Mouse (Mus musculus): ENCODE results near the gene Ube2m. TPM values are rescaled to one million over a fixed set of nuclear protein-coding genes. Genes with fewer than 3 reads are reported as not detected.

The Ube2m gene
- total and polyA plus RNA-seq, 3 experiments = 134 to 272 (median 244) TPM

DNA sequence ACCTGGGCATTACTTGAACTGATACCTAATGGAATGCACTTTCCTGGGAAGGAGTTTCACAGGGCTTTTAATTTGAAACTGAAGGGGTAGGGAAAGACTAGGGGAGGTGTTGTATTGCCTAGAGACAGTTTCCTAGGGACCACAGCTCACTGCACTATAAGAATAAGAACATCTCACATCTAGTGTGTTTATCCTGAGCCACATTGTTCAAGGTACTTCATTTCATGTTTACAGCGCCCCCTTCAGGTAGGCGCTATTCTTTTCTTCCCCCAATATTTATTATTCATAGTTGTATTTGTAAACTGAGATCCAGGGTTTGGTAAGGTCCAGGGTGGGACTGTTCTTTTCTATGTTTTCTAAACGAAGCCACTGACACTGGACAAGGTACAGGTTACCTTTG lies 45.9 kb downstream of the Ube2m start:
- DNase-seq (ENCODE audit: extremely low read depth) = peak; percentile 68
- dilution Hi-C loops (cut with MboI; ENCODE audit: extremely low pct_ligation_motif_present, extremely low pct_unique_long_range_greater_than_20kb, low sequenced_read_pairs) = no loop called here

DNA sequence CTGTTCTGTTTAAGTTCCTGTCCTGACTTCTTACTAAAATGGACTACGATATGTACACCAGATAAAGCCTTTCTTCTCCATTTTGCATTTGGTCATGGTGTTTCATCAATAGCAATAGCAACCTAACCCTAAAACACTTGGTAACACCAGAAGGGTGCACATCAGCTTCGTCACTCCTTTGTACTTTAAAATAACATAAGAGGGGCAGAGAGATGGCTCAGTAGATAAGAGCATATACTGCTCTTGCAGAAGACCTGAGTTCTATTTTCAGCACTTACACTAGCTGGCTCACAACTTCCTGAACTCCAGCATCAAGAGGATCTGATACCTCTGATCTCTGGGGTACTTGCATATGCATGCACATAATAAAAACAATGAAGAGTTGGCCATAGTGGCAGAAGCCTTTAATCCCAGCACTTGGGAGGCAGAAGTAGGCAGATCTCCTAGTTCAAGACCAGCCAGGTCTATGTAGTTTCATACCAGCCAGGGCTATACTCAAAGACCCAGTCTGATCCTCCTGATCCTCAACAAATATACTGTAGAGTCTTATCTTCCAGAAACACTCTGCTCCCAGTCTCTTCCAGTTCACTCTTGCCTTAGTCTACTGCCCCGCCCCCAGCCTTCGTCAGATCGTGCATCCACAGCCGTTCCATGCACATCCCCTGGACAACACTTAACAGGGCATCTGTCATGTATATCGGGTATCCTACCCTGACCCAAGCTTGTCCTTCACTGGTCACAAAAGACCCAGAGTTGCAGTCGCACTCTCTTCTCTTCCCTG lies 50.5 kb downstream of the Ube2m start:
- Histone ChIP-seq H3K4me3 (replicated peaks in 1 of 3; ENCODE audit: low read depth in 2 of 3, low read length in 2 of 3, poor library complexity in 1 of 3) (no peak overlapping the region), H3K4me2 (ENCODE audit: insufficient read depth, low read depth, poor library complexity, severe bottlenecking) (no peak overlapping the region), H3K9me3 (replicated peaks; ENCODE audit: low read length) (no peaks in the 10 kb centered on the region), H3K27me3 (replicated peaks) (no peaks in the 10 kb centered on the region), H3K27ac (ENCODE audit: insufficient read depth, low read depth) (no peak overlapping the region), H3K79me2 (replicated peaks; ENCODE audit: control insufficient read depth, extremely low read depth, insufficient read depth, poor library complexity, severe bottlenecking) (no peaks in the 10 kb centered on the region), H3K36me3 (replicated peaks in 1 of 2; ENCODE audit: control insufficient read depth in 1 of 2, insufficient read depth in 1 of 2, low read length in 1 of 2) (peaks cover 1 to 25% of the 10 kb centered on the region in 2 experiments), H3K4me1 (ENCODE audit: control insufficient read depth in 1 of 2, insufficient read depth in 2 of 2) (peaks cover 0 to 12% of the 10 kb centered on the region in 2 experiments; a peak in 2 of 4 replicates), H3K9ac (ENCODE audit: insufficient read depth, low read depth) (no peak overlapping the region)
- no peak for DNase-seq (ENCODE audit: extremely low read depth)
- in situ Hi-C loops (cut with MboI; ENCODE audit: low pct_ligation_motif_present, low pct_unique_long_range_greater_than_20kb, low sequenced_read_pairs) (loop anchor here (10.0 kb wide), 1 partner anchor 63 kb away; the partner anchor contains the start of genes Rnf225 and Rps5), dilution Hi-C loops (cut with MboI; ENCODE audit: extremely low pct_ligation_motif_present, extremely low pct_unique_long_range_greater_than_20kb, low sequenced_read_pairs) (no loop called here)
- TF ChIP-seq IRF4 (IDR thresholded peaks at IDR 0.05; ENCODE audit: low read depth, low read length) = no peak
- no peak for TF ChIP-seq ETS1 (conservative IDR thresholded peaks at IDR 0.05; ENCODE audit: low read depth, low read length)
- no peak for TF ChIP-seq SMC3 (IDR thresholded peaks at IDR 0.05; ENCODE audit: low read depth, low read length)
- TF ChIP-seq ZMIZ1 (IDR thresholded peaks at IDR 0.05; ENCODE audit: low read depth, low read length) = no peak
- TF ChIP-seq JUND (conservative IDR thresholded peaks at IDR 0.05; ENCODE audit: low read depth, low read length) = no peak
- TF ChIP-seq ELF1 (IDR thresholded peaks at IDR 0.05; ENCODE audit: low read depth, low read length) = no peak
- TF ChIP-seq BHLHE40 (IDR thresholded peaks at IDR 0.05; ENCODE audit: low read depth, low read length) = no peak
- no peak for TF ChIP-seq HCFC1 (IDR thresholded peaks at IDR 0.05; ENCODE audit: low read depth, low read length)
- no peak for TF ChIP-seq ZNF384 (IDR thresholded peaks at IDR 0.05; ENCODE audit: low read depth, low read length)
- TF ChIP-seq KAT2A (IDR thresholded peaks at IDR 0.05; ENCODE audit: insufficient replicate concordance, low read length) = no peak
- no peak for TF ChIP-seq RCOR1 (conservative IDR thresholded peaks at IDR 0.05; ENCODE audit: low read depth, low read length)

More for the DNA sequence above, 45.9 kb downstream of the Ube2m start:
- Histone ChIP-seq H3K4me1 (ENCODE audit: control insufficient read depth in 1 of 2, insufficient read depth in 2 of 2) (peaks cover 0 to 11% of the 10 kb centered on the region in 2 experiments; a peak in 2 of 4 replicates), H3K9me3 (replicated peaks; ENCODE audit: low read length) (no peaks in the 10 kb centered on the region), H3K27ac (ENCODE audit: insufficient read depth, low read depth) (no peak overlapping the region), H3K79me2 (replicated peaks; ENCODE audit: control insufficient read depth, extremely low read depth, insufficient read depth, poor library complexity, severe bottlenecking) (no peaks in the 10 kb centered on the region), H3K4me3 (replicated peaks in 1 of 3; ENCODE audit: low read depth in 2 of 3, low read length in 2 of 3, poor library complexity in 1 of 3) (no peak overlapping the region), H3K4me2 (ENCODE audit: insufficient read depth, low read depth, poor library complexity, severe bottlenecking) (no peak overlapping the region), H3K27me3 (replicated peaks) (no peaks in the 10 kb centered on the region), H3K9ac (ENCODE audit: insufficient read depth, low read depth) (no peak overlapping the region), H3K36me3 (replicated peaks in 1 of 2; ENCODE audit: control insufficient read depth in 1 of 2, insufficient read depth in 1 of 2, low read length in 1 of 2) (no peaks in the 10 kb centered on the region)
- in situ Hi-C loops (cut with MboI; ENCODE audit: low pct_ligation_motif_present, low pct_unique_long_range_greater_than_20kb, low sequenced_read_pairs) = no loop called here
- TF ChIP-seq CTCF (conservative IDR thresholded peaks at IDR 0.05 in 1 of 2, IDR thresholded peaks at IDR 0.05 in 1 of 2; ENCODE audit: low read depth in 2 of 2, low read length in 2 of 2) (peak; percentile 74 to 75), MYC (IDR thresholded peaks at IDR 0.05; ENCODE audit: low read depth, low read length) (peak; percentile 28; the same call in 1 of the 2 replicates), SMC3 (IDR thresholded peaks at IDR 0.05; ENCODE audit: low read depth, low read length) (peak; percentile 58), RCOR1 (conservative IDR thresholded peaks at IDR 0.05; ENCODE audit: low read depth, low read length) (no peak), RAD21 (IDR thresholded peaks at IDR 0.05; ENCODE audit: low read depth, low read length) (peak; percentile 66)

Measured in CH12.LX (cell line).